Mouse (Mus musculus) retina, postnatal 1 day (tissue): ENCODE measurements around the gene Dstyk.
A peak's percentile ranks its signal among the peaks of the same experiment; 100 is the strongest.
"Not testable (repeated sequence)": the region's sequence is repeated elsewhere in the genome, so short reads cannot be mapped to it uniquely, and the experiment has no call there.

Source experiments
- DNase-seq: peaks from one replicate; pipeline ENCODE4 v3.0.0-alpha.2; 2012

Dstyk gene

DNA sequence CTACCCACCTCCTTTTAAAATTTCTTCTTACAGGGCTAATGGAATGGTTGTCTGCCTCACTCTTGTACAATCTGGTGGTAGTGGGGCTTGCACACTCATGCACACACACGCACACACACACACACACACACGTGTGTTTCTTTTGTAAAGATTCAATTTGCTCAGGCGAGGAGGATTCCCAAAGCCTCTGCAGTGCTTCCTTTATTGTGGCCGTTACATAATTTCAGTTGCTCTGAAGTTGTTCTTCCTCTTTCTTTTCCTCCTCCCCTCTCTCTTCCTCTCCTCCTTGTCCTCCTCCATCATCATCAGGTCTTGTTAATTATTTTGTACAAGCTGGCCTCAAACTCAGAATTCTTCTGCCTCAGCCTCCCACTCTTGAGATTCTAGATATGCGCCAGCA, 20.0 kb downstream of the Dstyk start:
- DNase-seq, result no peak

DNA sequence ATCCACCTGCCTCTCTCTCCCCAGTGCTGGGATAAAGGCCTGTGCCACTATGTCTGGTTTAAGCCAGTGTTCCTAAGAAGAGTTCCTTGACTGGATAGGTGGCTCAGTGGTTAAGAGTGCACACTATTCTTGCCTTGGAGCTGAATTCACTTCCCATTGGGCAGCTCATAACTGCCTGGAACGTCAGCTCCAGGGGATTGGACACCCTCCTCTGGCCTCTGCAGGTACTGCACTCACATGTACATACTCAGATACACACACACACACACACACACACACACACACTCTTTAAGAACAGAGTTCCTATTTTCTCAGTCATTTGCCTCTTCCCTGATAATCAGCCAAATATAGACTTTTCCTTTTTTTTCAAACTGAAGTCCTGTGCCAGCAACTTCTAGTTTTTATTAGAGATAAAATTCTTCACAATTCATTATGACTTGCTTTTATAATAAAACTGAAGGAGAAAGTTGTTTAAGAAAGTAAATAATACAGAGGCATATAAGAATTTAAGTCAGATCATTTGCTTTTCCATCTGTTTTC, 23.6 kb downstream of the Dstyk start:
- no peak for DNase-seq

DNA sequence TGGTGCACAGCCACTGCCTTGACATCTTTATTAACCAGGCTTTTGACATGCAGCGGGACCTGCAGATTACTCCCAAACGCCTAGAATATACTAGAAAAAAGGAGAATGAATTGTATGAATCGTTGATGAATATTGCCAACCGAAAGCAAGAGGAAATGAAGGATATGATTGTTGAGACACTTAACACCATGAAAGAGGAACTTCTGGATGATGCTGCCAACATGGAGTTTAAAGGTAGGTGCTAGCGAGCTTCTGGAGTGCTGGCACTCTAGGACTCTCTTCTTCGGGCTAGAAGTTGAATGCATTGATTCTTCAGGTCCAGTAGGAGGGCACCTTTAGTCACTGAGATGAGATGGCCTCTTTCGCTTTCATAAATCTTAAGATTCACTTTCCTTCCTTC, 32.4 kb downstream of the Dstyk start:
- DNase-seq, result no peak

- no peak for DNase-seq
These were observed 47.3 kb downstream of the Dstyk start for GRCm38 (mm10) chr1:132464651-132465050.

DNA sequence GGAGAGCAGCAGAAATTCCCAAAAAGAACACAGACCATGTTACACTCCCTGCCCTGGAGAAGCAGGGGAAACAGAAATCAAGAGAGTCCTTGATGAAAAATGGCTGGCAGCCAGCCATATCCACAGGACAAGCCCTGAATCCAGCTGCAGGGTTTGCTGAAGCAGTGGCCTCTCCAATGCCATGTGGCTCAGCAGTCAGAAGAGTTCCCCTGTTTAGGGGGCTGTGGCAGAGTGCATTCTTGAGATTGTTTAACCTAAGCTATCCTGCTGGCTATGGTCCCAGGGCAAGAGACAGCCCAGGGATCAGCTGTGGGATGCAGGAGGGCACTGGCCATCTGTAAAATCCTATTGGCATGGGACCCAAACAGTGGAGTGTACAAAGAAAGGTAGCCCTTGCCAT, 51.6 kb downstream of the Dstyk start:
- no peak for DNase-seq

- peak; percentile 6 for DNase-seq
These were observed 52.2 kb downstream of the Dstyk start for GRCm38 (mm10) chr1:132469519-132469918.

DNA sequence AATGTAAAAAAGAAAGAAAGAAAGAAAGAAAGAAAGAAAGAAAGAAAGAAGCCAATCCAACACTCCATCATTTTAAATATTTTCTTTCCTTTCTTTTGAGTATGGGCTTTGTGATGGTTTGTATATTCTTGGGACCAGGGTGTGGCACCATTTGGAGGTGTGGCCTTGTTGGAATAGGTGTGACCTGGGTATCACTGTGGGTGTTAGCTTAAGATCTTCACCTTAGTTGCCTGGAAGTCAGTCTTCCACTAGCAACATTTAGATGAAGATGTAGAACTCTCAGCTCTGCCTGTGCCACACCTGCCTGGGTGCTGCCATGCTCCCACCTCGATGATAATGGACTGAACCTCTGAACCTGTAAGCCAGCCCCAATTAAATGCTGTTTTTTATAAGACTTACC, 52.7 kb downstream of the Dstyk start:
- DNase-seq, result not testable (repeated sequence)

DNA sequence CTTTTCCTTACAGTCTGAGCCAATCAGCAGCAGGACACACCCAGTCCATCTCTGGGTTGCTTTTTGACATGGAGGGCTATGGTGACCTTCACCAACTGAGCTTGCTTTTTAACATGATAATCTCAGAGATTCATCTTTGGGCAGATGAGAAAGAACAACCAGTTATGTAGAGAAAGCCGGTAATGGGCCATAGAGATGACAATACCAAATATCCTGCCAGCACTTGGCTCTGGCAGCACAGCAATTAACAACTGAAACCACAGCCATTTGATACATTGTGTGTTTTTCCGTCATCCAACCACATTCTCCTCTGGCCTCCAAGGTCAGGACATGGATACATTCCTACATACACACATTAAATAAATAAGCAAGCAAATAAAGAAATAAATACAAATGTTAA, 53.7 kb downstream of the Dstyk start:
- DNase-seq, result no peak

GRCm38 (mm10) chr1:132471499-132471898, 54.1 kb downstream of the Dstyk start:
- no peak for DNase-seq

- DNase-seq, result peak; percentile 58
These were observed 55.2 kb downstream of the Dstyk start for GRCm38 (mm10) chr1:132472537-132472936.

DNA sequence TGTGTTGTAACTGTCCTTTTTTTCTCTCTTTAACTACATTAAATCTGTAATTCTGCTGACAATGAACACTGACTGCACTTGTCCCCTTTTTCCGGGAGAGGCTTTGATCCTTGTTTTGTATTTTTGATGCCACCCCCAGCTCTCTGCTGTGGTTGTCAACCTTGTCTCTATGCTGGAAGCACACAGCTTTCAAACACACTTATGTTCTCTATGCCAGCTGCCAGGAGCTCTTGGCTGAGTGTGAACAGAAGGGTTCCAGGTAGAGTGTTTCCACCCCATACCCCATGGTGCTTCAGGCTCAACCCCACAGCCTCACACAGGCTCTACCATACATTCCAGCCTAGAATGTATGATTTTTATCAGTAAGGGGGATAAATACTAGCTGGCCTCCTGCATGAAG, 57.1 kb downstream of the Dstyk start:
- no peak for DNase-seq

DNA sequence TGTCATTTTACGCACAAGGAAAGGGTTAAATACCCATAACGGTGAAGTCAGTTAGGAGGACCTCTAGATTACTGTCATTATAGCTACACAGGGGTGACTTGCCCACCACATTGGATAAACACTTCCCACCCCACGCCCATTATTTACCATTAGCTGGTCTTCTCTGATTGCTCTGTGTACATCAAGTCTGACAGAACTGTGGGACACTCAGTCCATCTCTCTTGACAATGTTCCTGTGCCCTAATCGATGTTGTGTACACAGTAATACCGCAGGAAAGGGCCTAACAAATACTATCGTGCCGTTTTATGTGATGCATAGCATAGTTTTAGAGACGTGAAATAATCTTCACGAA, 59.2 kb downstream of the Dstyk start:
- DNase-seq, result no peak

DNA sequence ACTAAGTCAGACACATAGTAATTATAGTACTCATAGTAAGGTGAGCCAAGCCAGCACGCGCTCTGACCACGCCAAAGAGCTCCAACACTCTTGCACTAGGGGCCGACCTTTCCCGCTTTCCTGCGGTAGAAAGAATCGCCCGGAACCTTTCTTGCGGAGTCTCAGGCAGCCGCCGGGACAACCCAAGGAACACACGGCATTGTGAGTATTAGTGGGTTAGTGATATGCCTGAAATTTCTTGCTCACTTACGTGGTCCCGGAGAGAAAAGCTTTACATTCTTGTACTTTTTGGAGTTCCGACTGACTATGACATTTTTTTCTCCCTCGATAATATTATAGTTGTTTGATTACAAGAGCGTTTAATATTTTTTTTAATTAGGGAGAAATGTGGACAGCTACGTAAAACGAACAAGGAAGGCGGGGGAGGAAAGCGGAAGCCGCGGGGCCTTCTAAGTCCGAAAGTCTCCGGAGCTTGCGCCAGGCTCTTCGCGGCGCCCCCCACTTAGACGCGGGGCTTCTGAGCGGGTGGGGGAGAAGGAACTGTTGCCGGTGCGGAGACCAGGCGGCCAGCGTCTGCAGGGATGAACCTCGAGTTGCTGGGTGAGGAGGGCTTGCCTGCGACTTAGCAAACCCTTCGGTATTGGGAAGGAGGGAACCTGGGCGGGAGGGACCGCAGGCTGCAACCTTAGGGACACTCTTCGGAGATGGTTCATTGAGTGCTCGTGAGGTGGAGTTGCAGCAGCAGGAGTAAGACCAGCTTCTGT, 59.8 kb downstream of the Dstyk start, which contains the start of gene Rbbp5:
TSS of gene Rbbp5 (plus strand) at position 438 of the 764 bp plus-strand sequence.
- peak; percentile 95 for DNase-seq

DNA sequence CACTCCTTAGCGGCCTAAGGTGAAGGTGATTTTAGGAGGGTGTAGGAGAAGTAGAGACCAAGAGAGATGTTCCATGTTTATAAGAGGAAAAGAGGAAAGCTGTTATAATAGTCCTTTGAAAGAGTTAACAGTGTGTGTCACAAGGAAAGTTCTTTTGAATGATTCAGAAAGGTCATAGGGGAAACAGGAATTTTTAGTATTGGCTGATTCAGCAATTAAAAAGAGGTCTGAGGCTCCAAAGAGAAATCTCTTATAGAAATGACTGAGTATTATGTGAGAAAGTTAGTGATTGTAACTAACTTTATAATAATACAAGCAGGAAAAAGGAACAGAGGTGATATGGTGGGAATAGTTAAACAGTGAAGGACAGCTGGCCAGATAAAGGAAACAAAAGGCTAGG, 62.1 kb downstream of the Dstyk start:
- no peak for DNase-seq

- DNase-seq, result no peak
These were observed 64.3 kb downstream of the Dstyk start for GRCm38 (mm10) chr1:132481619-132482018.

- DNase-seq, result no peak
These were observed 65.9 kb downstream of the Dstyk start for GRCm38 (mm10) chr1:132483234-132483633.

GRCm38 (mm10) chr1:132483759-132484158, 66.4 kb downstream of the Dstyk start:
- DNase-seq, result no peak

DNA sequence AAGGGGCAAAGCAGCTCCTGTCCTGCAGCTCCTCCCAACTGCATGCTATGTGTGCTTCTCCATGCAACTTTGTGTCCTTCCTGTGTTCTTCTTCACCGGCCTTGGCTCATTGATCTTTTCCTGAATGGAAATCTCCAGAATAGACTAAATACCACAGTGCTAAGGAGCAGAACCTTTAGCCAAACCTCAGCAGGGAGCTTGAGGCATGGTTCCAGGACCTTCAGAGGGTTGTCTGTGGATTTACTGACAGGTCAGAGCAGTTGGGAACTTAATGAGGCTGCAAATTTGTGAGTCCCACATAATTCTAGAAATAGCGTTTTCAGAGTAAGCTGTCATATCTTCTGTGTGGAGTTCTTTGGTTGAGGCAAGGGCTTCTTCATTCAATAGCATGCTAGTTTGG, 83.2 kb downstream of the Dstyk start:
- DNase-seq, result no peak

DNA sequence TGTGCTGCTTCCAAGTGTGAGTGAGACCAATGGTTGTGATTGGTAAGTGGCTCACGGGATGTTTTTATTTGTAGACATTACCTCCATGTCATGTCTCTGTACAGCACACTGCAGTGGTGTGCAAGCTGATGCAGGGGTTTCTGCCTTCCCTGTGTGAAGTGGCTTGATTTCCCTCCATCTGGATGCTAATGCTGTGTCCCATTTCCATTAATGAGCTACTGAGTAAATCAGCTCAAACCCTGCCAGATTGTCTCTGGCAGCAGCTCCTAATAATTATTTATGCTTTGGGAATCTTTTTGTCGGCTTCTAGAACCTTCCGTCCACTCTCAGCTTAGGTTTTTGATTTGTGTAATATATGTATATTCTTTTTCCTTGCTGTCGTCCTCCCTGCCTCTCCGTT, 87.8 kb downstream of the Dstyk start:
- no peak for DNase-seq

DNA sequence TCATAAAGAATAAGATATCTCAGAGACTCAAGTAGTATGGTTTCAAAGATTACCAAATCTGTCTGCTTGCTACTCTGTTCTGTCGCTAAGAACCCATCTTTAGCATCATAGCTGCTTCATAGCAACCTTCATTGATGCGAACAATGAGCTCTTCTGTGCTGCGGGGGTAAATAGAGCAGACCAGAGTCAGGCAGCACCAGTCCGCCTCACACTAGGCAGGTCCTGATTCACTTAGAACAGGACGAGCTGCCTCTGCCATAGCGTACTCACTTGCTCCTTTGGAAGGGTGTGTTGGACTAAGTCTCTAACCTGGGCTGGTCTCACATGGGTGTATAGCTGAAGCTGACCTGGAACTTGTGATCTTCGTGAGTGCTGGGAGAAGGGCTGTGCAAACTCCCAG, 88.7 kb downstream of the Dstyk start, which contains the start of gene Tmem81:
TSS of gene Tmem81 (plus strand) at position 173 of the 400 bp plus-strand sequence.
- DNase-seq, result no peak

DNA sequence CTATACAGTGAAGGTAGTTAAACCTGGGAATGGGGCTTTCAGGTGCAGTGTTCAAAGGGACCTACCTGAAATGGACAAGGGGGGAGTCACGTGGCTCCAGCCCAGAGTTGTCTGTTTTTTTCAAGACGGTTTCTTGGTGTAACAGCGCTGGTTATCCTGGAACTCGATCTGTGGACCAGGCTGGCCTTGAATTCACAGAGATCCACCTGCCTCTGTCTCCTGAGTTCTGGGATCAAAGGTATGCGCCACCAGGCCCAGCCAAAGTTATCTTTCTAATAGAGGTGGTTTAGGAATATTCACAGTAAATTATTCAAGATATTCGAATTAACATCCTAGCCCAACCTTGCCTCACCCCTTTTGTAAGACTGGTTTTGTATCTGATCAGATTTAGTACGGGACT, 89.3 kb downstream of the Dstyk start:
- DNase-seq, result no peak

DNA sequence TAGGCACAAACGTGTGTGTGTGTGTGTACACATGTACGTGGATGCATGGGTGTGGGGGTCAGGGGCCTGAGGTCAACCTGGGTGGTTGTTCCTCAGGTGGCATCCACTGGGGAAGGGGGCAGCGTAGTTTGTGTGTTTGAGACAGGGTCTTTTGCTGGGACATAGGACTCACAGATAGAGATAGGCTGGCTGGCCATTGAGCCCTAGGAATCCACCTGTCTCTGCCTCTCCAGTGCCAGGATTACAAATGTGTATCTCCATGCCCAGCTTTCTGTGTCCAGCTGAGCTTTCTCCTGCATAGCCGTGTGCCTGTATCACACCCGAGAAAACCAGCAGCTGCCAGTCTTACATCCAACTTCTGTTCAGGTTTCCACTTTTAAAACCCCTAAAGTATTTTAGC, 92.4 kb downstream of the Dstyk start:
- no peak for DNase-seq

GRCm38 (mm10) chr1:132511521-132511920, 94.2 kb downstream of the Dstyk start:
- DNase-seq, result no peak

DNA sequence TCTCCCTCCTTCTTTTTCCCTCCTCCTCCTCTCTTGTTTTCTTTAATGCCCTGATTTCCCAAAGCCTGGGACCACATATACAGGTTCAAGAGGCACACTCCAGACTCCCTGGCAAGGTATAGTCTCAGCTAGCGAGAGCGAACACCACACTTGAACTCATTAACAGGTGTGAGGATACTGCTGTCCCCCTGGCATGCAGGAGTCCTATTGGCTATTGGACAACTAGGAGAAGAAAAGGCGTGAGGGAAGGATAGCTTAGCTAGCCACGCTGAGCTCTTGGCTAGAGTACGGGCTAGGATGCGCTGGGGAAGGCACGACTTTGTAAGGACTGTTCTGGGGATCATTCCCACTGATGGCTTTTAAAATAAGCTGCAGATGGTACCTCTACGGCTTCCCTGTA, 94.8 kb downstream of the Dstyk start:
- no peak for DNase-seq

- DNase-seq, result no peak
These were observed 98.0 kb downstream of the Dstyk start for GRCm38 (mm10) chr1:132515339-132515738.
